Mouse (Mus musculus) megakaryocyte, embryonic 14.5 days (primary cell): ENCODE measurements around the gene Exoc4.

ENCODE experiments used
- FLI1 ChIP-seq: IDR thresholded peaks from 2 replicates; pipeline ENCODE4 v1.6.1; 2012; ENCODE audit warnings: low read length, inconsistent platforms, mixed read lengths
- GATA1 ChIP-seq: IDR thresholded peaks from 3 replicates; pipeline ENCODE4 v1.6.1; 2012; ENCODE audit warnings: mixed read lengths, low read length, inconsistent platforms, borderline replicate concordance

- TF ChIP-seq GATA1 (no peak), FLI1 (no peak)
Observed at GRCm38 (mm10) chr6:33241250-33241649, 7.6 kb upstream of the Exoc4 start.
